Mouse (Mus musculus): Measurements from ENCODE around the gene Lin7a. TPM values are rescaled to one million over a fixed set of nuclear protein-coding genes. Genes with fewer than 3 reads are reported as not detected.
A peak's percentile ranks its signal among the peaks of the same experiment; 100 is the strongest.

Lin7a gene
- total RNA-seq, 2 experiments from 2014 or later = 1.6 to 2.5 TPM

DNA sequence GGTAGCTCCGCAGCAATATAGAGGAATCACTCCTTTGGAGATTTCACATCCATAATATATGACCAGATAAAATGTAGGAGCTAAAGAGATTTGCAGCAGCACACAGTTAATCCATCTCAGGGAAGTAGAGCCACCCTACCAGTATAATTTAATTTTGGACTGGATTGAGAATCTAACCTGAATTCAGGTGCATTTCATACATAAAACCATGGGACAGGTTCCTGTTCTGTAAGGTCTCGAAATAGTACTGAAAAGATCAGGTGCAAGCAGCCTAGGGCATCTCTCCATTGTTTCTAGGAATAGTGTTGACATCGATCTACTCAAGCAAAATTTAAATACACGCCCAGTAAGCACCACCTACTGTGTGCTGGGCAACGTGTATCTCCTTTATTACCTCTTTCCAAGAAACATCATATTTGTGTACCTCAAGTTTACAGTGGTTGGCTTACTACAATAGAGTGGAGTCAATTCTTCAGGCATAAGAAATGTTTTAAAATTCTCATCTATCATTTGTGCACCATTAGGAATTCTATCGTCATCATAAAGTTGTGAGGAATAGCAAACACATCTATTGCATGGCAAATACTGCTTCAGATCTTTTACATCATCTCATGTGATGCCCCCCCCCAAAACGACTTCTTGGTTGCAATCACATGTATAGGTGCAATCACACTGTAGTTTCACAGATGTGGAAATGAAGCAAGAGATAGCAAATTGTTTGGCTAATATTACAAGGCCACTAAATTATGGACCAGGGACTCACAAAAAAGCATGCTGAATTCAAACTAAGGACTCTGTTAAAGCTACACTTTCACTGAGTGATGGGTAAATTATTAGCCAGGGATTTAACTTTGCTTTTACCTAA, 20.9 kb upstream of the Lin7a start:
- intact Hi-C loops (cut with DNase I) = no loop called here
- no peak for DNase-seq

DNA sequence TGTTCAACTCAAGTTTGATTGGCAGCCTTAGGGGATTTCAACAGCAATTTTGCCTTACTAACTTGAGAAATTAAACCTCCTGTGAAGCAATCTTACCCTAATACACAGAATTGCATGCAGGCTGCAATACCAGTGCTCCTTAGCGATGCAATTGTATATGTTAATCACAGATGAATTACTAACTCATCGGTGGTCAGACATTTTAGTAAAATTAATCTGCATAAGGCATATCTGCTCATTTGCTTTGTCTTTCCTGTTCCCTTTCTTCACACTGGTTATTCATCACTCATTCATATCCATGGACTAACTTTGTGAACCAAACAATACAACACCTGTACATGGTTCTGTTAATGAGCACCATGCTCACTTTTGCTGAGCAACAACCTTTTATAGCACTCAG, 20.2 kb upstream of the Lin7a start:
- no peak for DNase-seq
- intact Hi-C loops (cut with DNase I) = no loop called here

DNA sequence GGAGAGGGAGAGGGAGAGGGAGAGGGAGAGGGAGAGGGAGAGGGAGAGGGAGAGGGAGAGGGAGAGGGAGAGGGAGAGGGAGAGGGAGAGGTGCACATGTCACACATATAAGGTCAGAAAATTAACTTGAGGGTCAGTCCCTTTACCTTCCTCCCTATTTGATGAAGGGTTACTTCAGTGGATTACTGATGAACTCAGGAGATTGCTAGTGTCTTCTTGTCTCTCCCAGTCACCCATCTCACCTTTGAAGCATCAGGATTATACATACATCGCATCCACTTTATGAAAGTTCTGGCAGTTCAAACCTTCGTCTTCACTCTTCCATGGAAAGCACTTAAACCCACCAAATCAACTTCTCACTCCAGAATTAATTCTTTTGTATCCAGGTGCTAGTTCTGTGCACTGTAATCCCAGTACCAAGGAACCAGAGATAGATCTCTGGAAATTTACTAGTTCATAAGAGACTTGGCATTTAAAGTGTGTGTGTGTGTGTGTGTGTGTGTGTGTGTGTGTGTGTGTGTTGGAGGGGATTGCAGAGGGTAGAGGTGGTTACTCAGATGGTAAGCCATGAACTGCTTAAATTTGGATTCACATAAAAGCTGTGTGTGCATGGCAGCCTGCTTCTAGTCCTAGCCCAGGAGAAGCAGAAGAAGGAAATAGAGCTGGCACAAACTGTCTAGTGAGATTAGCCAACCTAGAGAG, 19.5 kb upstream of the Lin7a start:
- no peak for DNase-seq
- intact Hi-C loops (cut with DNase I) = no loop called here

DNA sequence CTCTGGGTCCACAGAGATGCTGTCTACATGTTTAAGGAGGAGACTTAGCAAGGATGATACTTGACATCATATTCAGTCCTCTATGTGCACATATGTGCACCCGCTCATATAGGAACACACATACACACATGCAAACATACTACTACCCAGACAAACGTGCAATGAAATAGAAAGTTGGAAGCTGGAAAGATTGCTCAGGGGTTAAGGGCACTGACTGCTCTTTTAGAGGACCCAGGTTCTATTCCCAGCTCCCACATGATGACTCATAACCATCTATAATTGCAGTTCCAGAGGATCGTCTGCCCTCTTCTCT, 19.0 kb upstream of the Lin7a start:
- DNase-seq = no peak
- intact Hi-C loops (cut with DNase I) = no loop called here

DNA sequence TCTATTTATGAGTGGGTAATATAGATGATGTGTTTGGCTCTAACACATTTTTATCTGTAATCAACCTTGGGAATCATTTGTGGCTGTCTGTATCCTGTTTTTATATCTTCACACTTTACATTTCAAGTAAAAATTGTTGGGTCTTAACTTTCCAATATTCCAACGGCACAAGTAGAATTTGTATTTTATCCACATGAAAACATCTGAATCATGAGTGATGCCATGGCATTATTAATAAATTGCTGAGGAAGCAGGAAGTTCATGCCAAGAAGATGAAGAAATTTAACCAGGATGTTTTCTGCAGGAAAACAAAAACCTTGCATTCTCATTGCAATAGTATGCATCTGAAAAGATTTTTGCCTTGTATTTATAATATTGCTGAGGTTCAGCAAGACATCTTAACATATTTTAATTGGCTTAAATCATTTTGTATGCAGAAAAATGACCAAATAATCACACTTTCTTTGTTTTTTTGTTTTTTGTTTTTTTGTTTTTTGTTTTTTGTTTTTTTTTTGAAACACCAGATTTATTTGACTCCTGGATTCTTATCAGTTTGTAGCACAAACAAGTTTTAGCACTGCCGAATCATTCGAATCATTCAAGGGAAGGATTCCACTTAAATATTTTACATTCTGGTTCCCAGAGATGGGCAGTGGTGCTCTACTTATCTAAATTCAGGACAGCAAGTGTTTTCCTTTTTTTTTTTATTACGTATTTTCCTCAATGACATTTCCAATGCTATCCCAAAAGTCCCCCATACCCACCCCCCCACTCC, 18.1 kb upstream of the Lin7a start:
- no peak for DNase-seq
- intact Hi-C loops (cut with DNase I) = no loop called here

DNA sequence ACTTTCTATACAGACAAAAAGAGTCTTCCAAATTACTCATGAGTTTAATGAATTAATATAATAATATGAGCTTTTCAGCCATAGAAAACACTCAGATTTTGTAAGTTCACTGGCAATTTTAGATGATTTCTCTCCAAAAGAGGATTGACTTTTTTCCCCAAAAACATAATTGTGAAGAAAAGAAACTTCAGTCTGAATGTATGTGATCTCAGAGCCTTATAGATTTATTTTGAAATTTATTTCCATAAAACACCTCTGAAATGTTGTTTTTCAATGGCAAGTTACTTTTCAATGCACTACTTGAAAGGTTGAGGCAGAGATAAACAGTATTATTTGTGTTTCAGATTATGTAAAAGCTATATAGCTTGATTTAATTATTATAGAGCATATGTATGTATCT, 16.8 kb upstream of the Lin7a start:
- intact Hi-C loops (cut with DNase I) = no loop called here
- DNase-seq = no peak

DNA sequence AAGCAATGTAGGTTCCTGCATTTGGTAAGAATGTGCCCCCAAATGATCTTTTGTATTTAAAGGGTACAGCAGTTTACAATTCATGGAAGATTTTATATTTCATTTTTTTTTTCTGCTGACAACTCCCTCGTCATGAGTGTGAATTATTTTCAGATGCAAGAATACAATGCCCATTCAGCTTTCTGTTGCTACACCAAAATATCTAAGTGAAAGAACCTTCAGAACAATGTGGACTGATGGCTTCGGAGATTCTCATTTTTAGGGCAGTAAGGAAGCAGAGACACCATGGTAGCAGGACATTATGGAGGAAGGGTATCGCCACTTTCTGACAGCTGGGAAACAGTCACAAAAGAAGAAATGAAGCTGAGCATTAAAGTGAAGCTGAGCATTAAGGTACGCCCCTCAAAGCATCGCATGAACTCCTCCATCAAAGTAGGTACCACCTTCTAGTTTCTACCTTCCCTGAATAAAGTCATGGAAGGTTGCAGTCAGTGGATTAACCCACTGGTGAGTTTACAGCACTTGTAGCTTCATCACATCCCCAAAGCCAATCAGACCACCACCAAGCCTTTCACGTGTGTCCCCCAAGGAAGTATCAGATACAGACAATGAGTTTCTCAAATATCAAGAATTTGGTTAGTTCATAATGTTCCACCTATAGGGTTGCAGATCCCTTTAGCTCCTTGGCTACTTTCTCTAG, 16.0 kb upstream of the Lin7a start:
- DNase-seq = no peak
- intact Hi-C loops (cut with DNase I) = no loop called here

DNA sequence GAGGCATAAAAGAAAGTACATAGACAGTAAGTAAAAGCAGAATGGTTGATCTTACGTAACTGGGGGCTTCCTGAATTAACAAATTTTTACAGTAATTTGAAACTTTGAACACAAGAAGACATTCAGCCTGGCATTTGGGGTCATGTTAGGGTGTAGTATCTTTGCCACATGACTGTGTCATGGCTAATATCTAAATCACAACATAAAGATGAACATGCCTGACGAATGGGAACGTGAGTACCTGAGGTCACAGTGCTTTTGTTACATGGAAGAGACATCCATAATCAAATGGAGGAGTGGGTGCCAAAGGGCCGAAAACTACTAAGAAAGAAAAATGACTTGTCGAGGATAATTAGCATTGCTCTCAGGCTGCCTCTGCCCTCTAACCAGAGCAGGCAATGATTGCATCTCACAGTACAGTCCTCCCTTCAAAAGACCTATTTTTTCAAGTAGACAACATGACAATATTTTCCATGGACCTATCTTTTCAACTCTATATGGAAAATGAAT, 15.0 kb upstream of the Lin7a start:
- no peak for DNase-seq
- intact Hi-C loops (cut with DNase I) = no loop called here

DNA sequence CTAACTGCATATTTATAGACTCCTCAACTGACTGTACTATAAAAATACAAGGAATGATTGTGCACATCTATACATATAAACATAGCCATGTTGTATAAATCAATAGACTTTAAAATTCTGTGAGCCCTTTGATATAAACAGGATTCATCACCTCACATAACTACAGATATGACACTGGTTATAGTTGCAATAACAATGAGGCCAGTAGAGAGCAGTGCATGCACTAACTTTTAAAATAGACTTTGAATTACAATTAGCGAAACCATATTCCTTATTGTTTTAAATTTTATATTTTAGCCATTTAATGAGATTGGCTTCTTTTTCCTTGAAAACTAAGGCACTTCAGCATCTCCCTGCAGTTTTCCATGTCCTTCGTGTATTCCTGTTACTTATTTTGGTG, 11.1 kb upstream of the Lin7a start:
- intact Hi-C loops (cut with DNase I) = no loop called here

DNA sequence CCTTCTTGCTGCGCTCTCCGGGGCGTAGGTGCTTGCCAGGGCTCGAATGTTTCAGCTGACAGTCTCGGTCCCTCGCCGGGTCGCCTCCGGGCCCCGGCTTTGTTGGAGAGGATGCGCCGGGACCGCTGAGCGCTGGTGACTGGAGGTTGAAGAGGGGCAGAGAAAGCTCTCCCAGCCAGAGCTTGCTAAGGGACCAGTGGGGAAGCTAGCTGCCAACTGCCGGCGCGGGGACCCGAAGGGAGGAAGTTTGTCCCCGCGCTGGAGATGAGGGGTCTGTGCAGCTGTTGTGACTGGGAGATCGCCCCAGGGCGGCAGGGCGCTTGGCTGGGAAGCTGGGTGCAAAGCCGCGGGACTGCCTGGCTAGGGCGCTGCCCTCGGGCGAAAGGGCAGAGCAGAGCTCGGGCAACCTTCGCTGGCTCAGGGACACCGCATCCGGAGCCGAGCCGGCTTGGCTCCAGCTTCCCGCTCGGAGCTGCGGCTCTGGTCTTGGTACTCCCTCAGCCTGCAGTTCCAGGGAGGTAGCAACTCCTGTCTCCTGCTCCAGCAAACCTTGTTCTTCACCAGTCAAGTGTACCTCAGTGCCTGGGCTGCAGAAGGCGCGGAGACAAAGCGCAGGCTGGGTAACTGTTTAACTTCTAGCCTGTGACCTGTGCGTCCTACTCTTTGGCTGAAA, 781 bp downstream of the Lin7a start:
- intact Hi-C loops (cut with DNase I) = loop anchor here (5.0 kb wide), 1 partner anchor 115 kb away; no protein-coding TSS in a partner anchor
- DNase-seq = peak; percentile 15 to 18

More for the DNA sequence above, 11.1 kb upstream of the Lin7a start:
- DNase-seq = no peak

DNA sequence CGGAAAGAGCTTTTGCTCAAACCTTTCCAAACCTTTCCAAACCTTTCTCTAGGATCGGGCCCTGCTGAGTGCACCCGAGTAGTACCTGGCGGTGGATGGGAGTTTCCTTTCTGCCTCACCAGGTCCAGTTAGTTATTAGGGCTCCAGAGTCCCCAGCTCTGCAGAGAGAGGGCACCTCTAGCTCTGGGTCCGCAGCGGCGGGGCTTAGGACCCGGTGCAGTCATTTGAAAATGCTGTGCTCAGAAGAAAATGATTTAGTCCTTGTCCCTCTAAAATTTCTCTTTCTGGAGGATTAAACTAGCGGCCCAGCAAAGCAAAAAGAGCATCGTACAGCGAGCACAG, 1.3 kb downstream of the Lin7a start:
- intact Hi-C loops (cut with DNase I) = loop anchor here (5.0 kb wide), 1 partner anchor 115 kb away; no protein-coding TSS in a partner anchor
- DNase-seq = no peak

DNA sequence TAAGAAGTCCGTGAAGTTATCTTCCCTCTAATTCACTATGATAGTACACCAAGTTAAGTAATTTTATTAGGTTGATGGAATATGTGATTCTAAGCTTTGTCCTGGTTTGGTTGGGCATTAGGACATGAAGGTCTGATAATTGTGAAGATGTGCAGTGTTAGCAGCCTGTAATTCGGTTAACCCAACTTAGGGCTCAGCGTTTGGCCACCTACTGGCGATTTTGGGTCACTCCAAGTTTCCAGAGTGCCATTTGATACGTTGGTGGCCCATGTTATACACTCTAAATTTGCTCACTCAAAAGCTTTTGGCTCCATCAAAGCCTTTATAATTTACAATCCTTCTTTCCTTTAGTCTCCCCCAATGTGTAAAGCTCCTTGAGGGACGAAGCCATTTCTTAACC, 2.4 kb downstream of the Lin7a start:
- intact Hi-C loops (cut with DNase I) = loop anchor here (5.0 kb wide), 1 partner anchor 113 kb away; no protein-coding TSS in a partner anchor
- DNase-seq = no peak

DNA sequence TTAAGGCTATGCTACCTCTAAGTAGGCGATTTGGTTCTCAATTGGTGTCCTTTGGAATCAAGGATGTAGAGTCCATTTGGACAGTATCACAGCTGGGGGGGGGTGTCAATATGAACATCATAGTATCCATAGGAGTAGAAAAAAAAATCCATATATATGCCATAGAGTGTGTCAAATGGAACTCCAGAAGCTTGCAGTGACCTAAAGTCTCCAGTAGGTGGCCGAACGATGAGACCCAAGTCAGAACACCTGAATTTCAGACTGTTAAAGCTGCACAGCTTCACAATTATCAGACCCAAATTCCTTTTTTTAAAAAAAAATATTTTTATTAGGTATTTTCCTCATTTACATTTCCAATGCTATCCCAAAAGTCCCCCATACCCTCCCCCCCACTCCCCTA, 3.3 kb downstream of the Lin7a start:
- DNase-seq = no peak
- intact Hi-C loops (cut with DNase I) = loop anchor here (5.0 kb wide), 1 partner anchor 113 kb away; no protein-coding TSS in a partner anchor

DNA sequence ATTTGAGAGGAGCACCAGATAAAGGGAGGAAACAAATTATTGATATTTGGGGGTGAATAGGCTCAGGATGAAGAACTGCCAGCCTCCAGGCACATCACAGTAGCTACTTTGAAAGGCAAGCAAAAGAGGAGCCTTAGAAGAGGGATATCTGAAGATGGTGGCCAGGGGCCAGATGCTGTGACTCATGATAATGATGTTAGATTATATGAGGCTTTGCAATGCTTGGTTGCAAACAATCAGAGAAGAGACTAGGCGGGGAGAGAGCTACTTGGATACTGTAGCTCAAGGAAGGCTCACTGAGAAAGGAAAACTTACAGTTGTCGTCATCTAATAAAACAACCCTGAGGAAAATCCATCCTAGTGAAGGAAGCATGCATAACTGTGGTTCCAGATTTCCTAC, 5.2 kb downstream of the Lin7a start:
- intact Hi-C loops (cut with DNase I) = no loop called here
- no peak for DNase-seq

DNA sequence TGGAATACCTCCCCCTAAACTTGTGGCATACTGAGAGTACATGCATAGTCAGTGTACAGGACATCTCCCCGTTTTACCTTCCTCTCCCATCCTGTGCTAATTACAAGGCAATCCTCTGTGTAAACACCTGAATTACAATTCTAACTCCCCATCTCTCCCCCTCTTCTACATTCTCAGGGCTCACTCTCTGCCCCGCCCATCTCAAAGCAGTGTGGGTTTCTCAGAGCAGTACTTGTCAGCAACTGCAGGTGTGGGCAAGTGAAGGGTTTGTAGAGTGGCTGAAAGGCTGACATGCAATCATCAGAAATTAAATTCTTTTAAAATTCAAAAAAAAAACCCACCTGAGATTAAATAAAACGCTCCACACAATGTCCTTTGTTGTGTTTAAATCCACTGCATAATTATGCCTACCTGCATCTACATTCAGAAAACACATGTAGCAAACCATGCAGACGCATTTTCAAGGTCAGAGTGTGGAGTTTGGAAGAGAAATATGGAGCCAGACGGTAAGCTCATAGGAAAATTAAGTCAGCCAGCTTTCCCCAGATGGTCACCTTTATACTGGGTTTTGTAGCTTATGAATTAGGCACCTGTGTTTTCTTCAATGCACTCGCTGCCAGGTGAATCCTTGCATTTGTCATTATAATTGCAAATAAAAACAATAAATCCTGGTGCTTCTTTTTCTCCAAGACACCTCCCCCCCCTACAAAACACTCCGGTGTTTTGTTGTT, 22.6 kb downstream of the Lin7a start:
- DNase-seq = no peak
- intact Hi-C loops (cut with DNase I) = no loop called here

DNA sequence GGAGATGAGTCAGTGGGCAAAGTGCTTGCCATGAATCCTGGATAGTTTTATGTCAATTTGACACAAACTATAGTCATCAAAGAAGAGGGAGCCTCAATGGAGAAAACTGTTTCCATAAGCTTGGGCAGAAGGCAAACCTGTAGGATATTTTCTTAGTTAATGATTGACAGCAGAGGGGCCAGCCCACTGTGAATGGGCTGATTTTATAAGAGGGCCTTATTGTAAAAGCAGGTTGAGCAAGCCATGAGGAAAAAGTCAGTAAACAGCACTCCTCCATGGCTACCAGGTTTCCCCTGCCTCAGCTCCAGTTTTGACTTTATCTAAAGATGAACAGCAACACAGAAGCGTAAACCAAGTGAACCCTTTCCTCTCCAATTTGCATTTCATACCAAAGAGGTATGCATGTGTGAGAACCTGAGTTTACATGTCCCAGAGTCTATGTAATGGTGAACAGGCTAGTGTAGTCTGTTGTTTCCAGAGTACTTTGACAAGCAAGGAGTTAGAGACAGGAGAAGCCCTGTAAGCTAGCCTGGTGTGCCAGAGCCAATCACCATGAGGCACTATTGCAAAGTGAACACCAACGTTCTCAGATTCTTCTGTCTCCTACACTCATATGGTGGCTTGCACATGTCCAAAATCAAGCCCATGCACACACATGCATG, 29.2 kb downstream of the Lin7a start:
- intact Hi-C loops (cut with DNase I) = no loop called here
- DNase-seq = no peak

DNA sequence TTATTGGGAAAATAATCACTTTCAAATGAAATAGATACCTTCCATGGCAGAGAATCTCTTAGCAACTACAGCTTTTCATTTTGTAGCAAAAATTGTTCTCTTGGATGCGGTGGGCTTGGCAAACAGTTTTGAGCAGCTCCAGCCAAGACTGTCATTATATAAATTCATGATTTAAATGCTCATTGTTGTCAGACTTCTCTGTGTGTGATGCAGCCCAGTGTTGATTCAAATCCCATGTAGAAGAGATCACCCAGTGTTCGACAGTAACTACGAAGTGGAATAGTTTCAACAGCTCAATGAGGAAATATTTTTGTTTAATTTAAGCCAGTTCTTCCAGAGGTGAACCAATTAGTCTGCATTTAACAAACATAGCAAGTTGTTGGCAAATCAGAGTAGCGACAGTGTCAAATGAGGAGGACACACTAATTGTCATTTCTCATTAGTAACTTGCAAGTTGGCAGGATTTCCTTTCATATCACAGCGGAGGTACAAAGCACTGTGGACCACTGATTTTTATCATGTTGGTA, 39.5 kb downstream of the Lin7a start:
- DNase-seq = no peak
- intact Hi-C loops (cut with DNase I) = no loop called here

DNA sequence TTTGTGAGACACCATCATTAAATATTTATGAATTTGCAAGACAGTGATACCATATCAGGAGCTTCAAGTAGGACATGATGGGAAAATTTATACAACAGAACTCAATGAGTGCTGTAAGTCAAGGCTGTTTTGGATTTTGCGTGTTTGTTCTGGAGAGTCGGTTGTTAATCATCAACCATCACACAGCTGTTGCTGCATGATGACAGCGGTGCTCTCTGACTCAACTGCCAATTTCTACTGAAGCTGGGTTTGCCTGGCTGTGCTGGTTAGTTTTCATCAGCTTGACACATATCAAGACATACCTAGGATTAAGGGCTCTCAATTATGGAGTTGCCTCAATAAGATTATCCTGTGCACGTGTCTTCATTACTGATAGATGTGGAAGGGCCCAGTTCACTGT, 41.1 kb downstream of the Lin7a start:
- intact Hi-C loops (cut with DNase I) = no loop called here
- no peak for DNase-seq

DNA sequence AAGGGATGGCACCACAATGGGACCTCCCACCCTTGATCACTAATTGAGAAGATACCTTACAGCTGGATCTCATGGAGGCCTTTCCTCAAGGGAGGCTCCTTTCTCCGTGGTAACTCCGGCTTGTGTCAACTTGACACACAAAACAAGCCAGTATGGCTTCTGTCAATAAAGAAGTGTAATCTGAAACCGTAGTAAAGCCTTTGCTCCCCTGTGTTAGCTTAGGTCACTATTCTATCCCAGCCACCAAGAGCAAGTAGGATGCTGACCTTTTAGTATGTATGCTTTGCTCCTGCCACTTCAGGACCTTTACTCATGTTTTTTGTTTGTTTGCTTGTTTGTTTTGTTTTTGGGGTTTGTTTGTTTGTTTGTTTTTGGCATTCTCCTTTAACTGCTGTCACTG, 41.9 kb downstream of the Lin7a start:
- DNase-seq = no peak
- intact Hi-C loops (cut with DNase I) = no loop called here

All from heart, postnatal 10 days (tissue).